Mouse (Mus musculus): ENCODE measurements around the gene Dnajb1. TPM values are rescaled to one million over a fixed set of nuclear protein-coding genes. Genes with fewer than 3 reads are reported as not detected.

The Dnajb1 gene
- polyA plus RNA-seq, 1 experiment from 2014 or later, result 85.7 TPM

- Histone ChIP-seq H3K27ac (replicated peaks) (no peak overlapping the region), H3K4me1 (peaks cover 16% of the 10 kb centered on the region), H3K36me3 (no peaks in the 10 kb centered on the region), H3K27me3 (ENCODE audit: low read depth, poor library complexity, severe bottlenecking) (no peaks in the 10 kb centered on the region), H3K4me3 (no peak overlapping the region), H3K9me3 (replicated peaks) (no peaks in the 10 kb centered on the region)
- WGBS, result 98% methylated on average over 2 of the region's 2 CpGs
- no peak for DNase-seq (ENCODE audit: low spot score)
Observed at GRCm38 (mm10) chr8:83602650-83603029, 5.4 kb upstream of the Dnajb1 start.

- H3K36me3 ChIP-seq, result peaks cover 40% of the 10 kb centered on the region
- H3K9me3 ChIP-seq (replicated peaks), result no peaks in the 10 kb centered on the region
- H3K27ac ChIP-seq (replicated peaks), result peak overlapping the region; percentile 97
- no peaks in the 10 kb centered on the region for H3K27me3 ChIP-seq (ENCODE audit: low read depth, poor library complexity, severe bottlenecking)
- H3K4me3 ChIP-seq, result peak overlapping the region; percentile 81
- H3K4me1 ChIP-seq, result peaks cover 20% of the 10 kb centered on the region
- DNase-seq (ENCODE audit: low spot score), result peak; percentile 81
- WGBS, result under 1% methylated on average over 51 of the region's 51 CpGs
Observed at GRCm38 (mm10) chr8:83608398-83608829, 421 bp downstream of the Dnajb1 start.

DNA sequence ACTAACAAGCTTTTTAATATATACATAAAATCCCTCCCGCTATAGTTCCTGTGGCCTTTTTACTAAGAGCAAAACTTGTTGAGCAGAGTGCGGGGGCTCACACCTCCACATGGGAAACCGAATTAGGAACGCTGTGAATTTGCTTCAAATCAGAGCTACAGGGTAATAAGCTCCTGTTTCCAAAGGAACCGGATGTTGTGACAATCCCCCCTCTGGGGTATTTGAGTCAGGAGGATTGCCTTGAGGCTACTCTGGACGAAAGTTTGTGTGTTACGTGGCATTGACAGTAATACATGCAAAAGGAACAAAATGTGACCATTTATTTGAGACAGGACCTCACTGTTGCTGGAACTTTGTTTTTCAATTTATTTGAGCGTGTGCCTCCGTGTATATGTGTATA is 1.1 kb downstream of the Dnajb1 start:
- H3K9me3 ChIP-seq (replicated peaks), result no peaks in the 10 kb centered on the region
- DNase-seq (ENCODE audit: low spot score), result no peak
- peak overlapping the region; percentile 81 for H3K4me3 ChIP-seq
- peaks cover 20% of the 10 kb centered on the region for H3K4me1 ChIP-seq
- WGBS, result 52% methylated on average over 9 of the region's 9 CpGs
- peak overlapping the region; percentile 97 for H3K27ac ChIP-seq (replicated peaks)
- peaks cover 46% of the 10 kb centered on the region for H3K36me3 ChIP-seq
- no peaks in the 10 kb centered on the region for H3K27me3 ChIP-seq (ENCODE audit: low read depth, poor library complexity, severe bottlenecking)

DNA sequence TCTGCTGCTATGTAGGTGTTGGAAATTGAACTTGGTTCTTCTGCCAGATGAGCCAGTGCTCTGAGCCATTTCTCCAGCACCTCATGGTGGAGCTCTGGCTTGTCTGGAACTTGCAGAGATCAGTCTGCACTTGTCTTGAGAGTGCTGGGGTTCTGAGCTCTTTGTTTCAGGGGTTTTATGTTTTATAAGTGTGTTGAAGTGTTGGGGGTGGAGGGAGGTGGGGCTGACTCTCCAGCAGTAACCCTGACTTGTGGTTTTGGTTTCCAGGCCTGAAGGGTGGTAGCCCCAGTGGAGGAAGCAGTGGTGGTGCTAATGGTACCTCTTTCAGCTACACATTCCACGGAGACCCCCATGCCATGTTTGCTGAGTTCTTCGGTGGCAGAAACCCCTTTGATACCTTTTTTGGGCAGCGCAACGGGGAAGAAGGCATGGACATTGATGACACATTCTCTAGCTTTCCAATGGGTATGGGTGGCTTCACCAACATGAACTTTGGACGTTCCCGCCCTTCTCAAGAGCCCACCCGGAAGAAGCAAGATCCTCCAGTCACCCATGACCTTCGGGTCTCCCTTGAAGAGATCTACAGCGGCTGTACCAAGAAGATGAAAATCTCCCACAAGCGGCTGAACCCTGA is 1.7 kb downstream of the Dnajb1 start:
- Histone ChIP-seq H3K27ac (replicated peaks) (no peak overlapping the region), H3K9me3 (replicated peaks) (no peaks in the 10 kb centered on the region), H3K36me3 (peaks cover 51% of the 10 kb centered on the region), H3K4me3 (peak overlapping the region; percentile 81), H3K27me3 (ENCODE audit: low read depth, poor library complexity, severe bottlenecking) (no peaks in the 10 kb centered on the region), H3K4me1 (peaks cover 20% of the 10 kb centered on the region)
- 96% methylated on average over 10 of the region's 10 CpGs for WGBS
- DNase-seq (ENCODE audit: low spot score), result no peak

- peaks cover 51% of the 10 kb centered on the region for H3K36me3 ChIP-seq
- H3K4me3 ChIP-seq, result no peak overlapping the region
- no peaks in the 10 kb centered on the region for H3K9me3 ChIP-seq (replicated peaks)
- DNase-seq (ENCODE audit: low spot score), result no peak
- H3K27me3 ChIP-seq (ENCODE audit: low read depth, poor library complexity, severe bottlenecking), result no peaks in the 10 kb centered on the region
- H3K4me1 ChIP-seq, result peaks cover 18% of the 10 kb centered on the region
- H3K27ac ChIP-seq (replicated peaks), result no peak overlapping the region
- WGBS, result 94% methylated on average over 4 of the region's 4 CpGs
Observed at GRCm38 (mm10) chr8:83611921-83612320, 3.9 kb downstream of the Dnajb1 start.

- DNase-seq (ENCODE audit: low spot score), result no peak
- WGBS, result 92% methylated on average over 4 of the region's 4 CpGs
- Histone ChIP-seq H3K27ac (replicated peaks) (no peak overlapping the region), H3K36me3 (peaks cover 51% of the 10 kb centered on the region), H3K27me3 (ENCODE audit: low read depth, poor library complexity, severe bottlenecking) (no peaks in the 10 kb centered on the region), H3K4me3 (no peak overlapping the region), H3K4me1 (peaks cover 11% of the 10 kb centered on the region), H3K9me3 (replicated peaks) (no peaks in the 10 kb centered on the region)
Observed at GRCm38 (mm10) chr8:83613695-83614094, 5.7 kb downstream of the Dnajb1 start.

DNA sequence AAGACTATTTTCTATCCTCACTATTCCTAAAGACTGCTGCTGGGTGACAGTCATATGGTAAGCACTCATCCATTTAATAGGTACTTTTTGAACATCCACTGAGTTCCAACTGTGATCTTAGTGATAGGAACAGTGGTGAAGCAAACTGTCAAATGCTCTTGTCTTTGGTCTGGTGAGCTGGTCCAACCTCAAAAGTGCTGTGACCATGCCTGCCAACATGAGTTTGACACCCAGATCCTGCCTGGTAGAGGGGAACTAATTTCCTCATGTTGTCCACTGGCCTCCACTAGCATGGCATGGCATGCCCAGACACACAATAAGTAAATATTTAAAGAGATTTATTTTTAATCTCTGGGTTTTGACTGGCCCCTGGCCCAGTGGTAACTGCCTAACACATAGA is 8.6 kb downstream of the Dnajb1 start:
- no peak overlapping the region for H3K27ac ChIP-seq (replicated peaks)
- H3K27me3 ChIP-seq (ENCODE audit: low read depth, poor library complexity, severe bottlenecking), result peaks cover 6% of the 10 kb centered on the region; the same call in 1 of the 2 replicates
- no peaks in the 10 kb centered on the region for H3K9me3 ChIP-seq (replicated peaks)
- no peak for DNase-seq (ENCODE audit: low spot score)
- peaks cover 28% of the 10 kb centered on the region for H3K36me3 ChIP-seq
- no peak overlapping the region for H3K4me3 ChIP-seq
- no peaks in the 10 kb centered on the region for H3K4me1 ChIP-seq

GRCm38 (mm10) chr8:83617111-83617510 is 9.1 kb downstream of the Dnajb1 start:
- no peaks in the 10 kb centered on the region for H3K9me3 ChIP-seq (replicated peaks)
- WGBS, result 93% methylated on average over 2 of the region's 2 CpGs
- no peak overlapping the region for H3K27ac ChIP-seq (replicated peaks)
- peaks cover 3% of the 10 kb centered on the region; the same call in 1 of the 2 replicates for H3K4me1 ChIP-seq
- H3K4me3 ChIP-seq, result no peak overlapping the region
- DNase-seq (ENCODE audit: low spot score), result no peak
- peaks cover 23% of the 10 kb centered on the region for H3K36me3 ChIP-seq
- peaks cover 7% of the 10 kb centered on the region; the same call in 1 of the 2 replicates for H3K27me3 ChIP-seq (ENCODE audit: low read depth, poor library complexity, severe bottlenecking)

GRCm38 (mm10) chr8:83618566-83618965 is 10.6 kb downstream of the Dnajb1 start:
- Histone ChIP-seq H3K4me1 (peaks cover 7% of the 10 kb centered on the region; the same call in 1 of the 2 replicates), H3K27me3 (ENCODE audit: low read depth, poor library complexity, severe bottlenecking) (peaks cover 7% of the 10 kb centered on the region; the same call in 1 of the 2 replicates), H3K27ac (replicated peaks) (no peak overlapping the region), H3K9me3 (replicated peaks) (no peaks in the 10 kb centered on the region), H3K4me3 (no peak overlapping the region), H3K36me3 (peaks cover 10% of the 10 kb centered on the region)
- WGBS, result 92% methylated on average over 2 of the region's 2 CpGs
- no peak for DNase-seq (ENCODE audit: low spot score)

- Histone ChIP-seq H3K36me3 (no peaks in the 10 kb centered on the region), H3K4me3 (no peak overlapping the region), H3K9me3 (replicated peaks) (no peaks in the 10 kb centered on the region), H3K27me3 (ENCODE audit: low read depth, poor library complexity, severe bottlenecking) (peaks cover 7% of the 10 kb centered on the region; the same call in 1 of the 2 replicates), H3K27ac (replicated peaks) (no peak overlapping the region), H3K4me1 (peaks cover 7% of the 10 kb centered on the region; the same call in 1 of the 2 replicates)
- WGBS, result 88% methylated on average over 9 of the region's 9 CpGs
- no peak for DNase-seq (ENCODE audit: low spot score)
Observed at GRCm38 (mm10) chr8:83619568-83620285, 11.7 kb downstream of the Dnajb1 start.

- Histone ChIP-seq H3K4me1 (peaks cover 7% of the 10 kb centered on the region; the same call in 1 of the 2 replicates), H3K36me3 (no peaks in the 10 kb centered on the region), H3K4me3 (peak overlapping the region; percentile 57), H3K27ac (replicated peaks) (peak overlapping the region; percentile 70), H3K27me3 (ENCODE audit: low read depth, poor library complexity, severe bottlenecking) (peaks cover 7% of the 10 kb centered on the region; the same call in 1 of the 2 replicates), H3K9me3 (replicated peaks) (no peaks in the 10 kb centered on the region)
- no peak for DNase-seq (ENCODE audit: low spot score)
- WGBS, result 59% methylated on average over 15 of the region's 15 CpGs
Observed at GRCm38 (mm10) chr8:83621691-83622388, 13.8 kb downstream of the Dnajb1 start.

DNA sequence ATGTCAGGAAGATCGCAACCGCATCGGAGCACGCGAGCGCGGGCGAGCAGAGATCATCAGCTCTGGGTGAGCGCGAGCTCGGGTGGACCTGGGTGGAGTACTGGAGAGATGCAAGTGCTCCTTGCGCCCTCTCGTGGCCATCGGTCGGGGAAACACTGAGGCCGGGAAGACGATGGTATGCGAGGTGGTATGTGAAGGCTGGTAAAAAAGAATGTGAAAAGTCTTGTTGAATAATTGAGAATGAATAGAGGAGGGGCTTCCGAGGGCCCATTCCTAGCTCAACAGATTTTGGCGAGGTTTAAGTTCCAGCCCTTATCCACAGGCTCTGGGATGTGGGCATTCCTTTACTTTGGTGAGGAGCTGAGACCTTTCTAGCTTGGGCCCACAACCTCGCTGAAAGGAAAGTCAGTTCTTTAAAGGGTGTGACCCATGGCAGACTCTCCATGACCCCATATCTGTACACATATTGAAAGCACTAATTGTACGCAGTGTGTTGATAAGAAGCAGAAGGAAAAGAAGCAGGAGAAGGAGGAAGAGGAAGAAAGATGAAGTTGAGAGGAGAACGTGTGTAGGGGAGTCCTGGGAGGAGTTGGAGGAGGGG is 14.5 kb downstream of the Dnajb1 start:
- no peaks in the 10 kb centered on the region for H3K36me3 ChIP-seq
- H3K27ac ChIP-seq (replicated peaks), result peak overlapping the region; percentile 70
- H3K4me1 ChIP-seq, result peaks cover 7% of the 10 kb centered on the region; the same call in 1 of the 2 replicates
- H3K4me3 ChIP-seq, result peak overlapping the region; percentile 57
- WGBS, result 10% methylated on average over 23 of the region's 23 CpGs
- no peaks in the 10 kb centered on the region for H3K9me3 ChIP-seq (replicated peaks)
- DNase-seq (ENCODE audit: low spot score), result peak; percentile 88
- peaks cover 7% of the 10 kb centered on the region; the same call in 1 of the 2 replicates for H3K27me3 ChIP-seq (ENCODE audit: low read depth, poor library complexity, severe bottlenecking)
